Mouse (Mus musculus) CH12.LX (cell line): ENCODE results near the gene Phldb1. TPM values are rescaled to one million over a fixed set of nuclear protein-coding genes. Genes with fewer than 3 reads are reported as not detected.

Experiments used
- DNase-seq: peaks from one replicate; pipeline ENCODE4 v3.0.0-alpha.2; 2013; ENCODE audit errors: extremely low read depth
- H3K27ac ChIP-seq: 2 replicates; pipeline ENCODE4 v1.5.1; 2012; ENCODE audit warnings: low read depth, mild to moderate bottlenecking, control low read depth, moderate library complexity; ENCODE audit not compliant: insufficient read depth
- H3K27me3 ChIP-seq: replicated peaks from 2 replicates; pipeline ENCODE3; 2012; ENCODE audit warnings: inconsistent platforms
- H3K36me3 ChIP-seq, 2 experiments: replicated peaks in 1 of 2; 2 replicates each; pipeline versions ENCODE3 to v1.6.1; 2012; ENCODE audit warnings: inconsistent platforms in 1 of 2, low read length in 1 of 2, mild to moderate bottlenecking in 1 of 2, mixed read lengths in 1 of 2, moderate library complexity in 1 of 2; ENCODE audit not compliant: control insufficient read depth in 1 of 2, insufficient read depth in 1 of 2
- H3K4me1 ChIP-seq, 2 experiments: 2 replicates each; pipeline ENCODE4 v1.6.1; 2012; ENCODE audit warnings: inconsistent platforms in 1 of 2, moderate library complexity in 1 of 2; ENCODE audit not compliant: insufficient read depth in 2 of 2, control insufficient read depth in 1 of 2
- H3K4me2 ChIP-seq: 2 replicates; pipeline ENCODE4 v1.6.1; 2012; ENCODE audit warnings: low read depth, mild to moderate bottlenecking, control low read depth; ENCODE audit not compliant: poor library complexity, insufficient read depth, severe bottlenecking
- H3K4me3 ChIP-seq, 3 experiments: fragments of 150-350 bp in 1 of 3; sonication (generic) in 1 of 3; replicated peaks in 1 of 3; 2 replicates each; pipeline versions ENCODE3 to v1.5.1; 2011 to 2012; ENCODE audit warnings: low read depth in 2 of 3, low read length in 2 of 3, mild to moderate bottlenecking in 2 of 3, moderate library complexity in 2 of 3, control low read depth in 1 of 3, improper control_type of control experiment in 1 of 3, inconsistent platforms in 1 of 3, mixed read lengths in 1 of 3; ENCODE audit not compliant: poor library complexity in 1 of 3
- H3K79me2 ChIP-seq: replicated peaks from 2 replicates; pipeline ENCODE4 v1.6.1; 2012; ENCODE audit warnings: mild to moderate bottlenecking, moderate library complexity; ENCODE audit not compliant: control insufficient read depth, poor library complexity, insufficient read depth, severe bottlenecking; ENCODE audit errors: extremely low read depth
- H3K9ac ChIP-seq: 2 replicates; pipeline ENCODE4 v1.6.1; 2012; ENCODE audit warnings: low read depth, mild to moderate bottlenecking, control low read depth, moderate library complexity; ENCODE audit not compliant: insufficient read depth
- H3K9me3 ChIP-seq: replicated peaks from 2 replicates; pipeline ENCODE3; 2012; ENCODE audit warnings: low read length, inconsistent platforms, mixed read lengths
- BHLHE40 ChIP-seq: IDR thresholded peaks from 2 replicates; pipeline ENCODE4 v1.6.1; 2011; ENCODE audit warnings: mild to moderate bottlenecking, low read depth, low read length, improper control_type of control experiment
- CHD2 ChIP-seq: IDR thresholded peaks from 2 replicates; pipeline ENCODE4 v1.6.1; 2011; ENCODE audit warnings: low read length, improper control_type of control experiment
- CTCF ChIP-seq, 2 experiments: IDR thresholded peaks in 1 of 2; conservative IDR thresholded peaks in 1 of 2; 2 replicates each; pipeline ENCODE4 v1.5.1; 2011 to 2012; ENCODE audit warnings: low read depth in 2 of 2, low read length in 2 of 2, improper control_type of control experiment in 1 of 2, inconsistent platforms in 1 of 2, mild to moderate bottlenecking in 1 of 2, moderate library complexity in 1 of 2
- ELF1 ChIP-seq: IDR thresholded peaks from 2 replicates; pipeline ENCODE4 v1.6.1; 2014; ENCODE audit warnings: low read depth, mild to moderate bottlenecking, inconsistent platforms, low read length, improper control_type of control experiment
- POLR2A ChIP-seq: IDR thresholded peaks from 2 replicates; pipeline ENCODE4 v1.6.1; 2011; ENCODE audit warnings: low read depth, mild to moderate bottlenecking, improper control_type of control experiment, low read length
- RAD21 ChIP-seq: IDR thresholded peaks from 2 replicates; pipeline ENCODE4 v1.6.1; 2011; ENCODE audit warnings: low read depth, mild to moderate bottlenecking, low read length, improper control_type of control experiment, moderate library complexity
- TCF12 ChIP-seq: IDR thresholded peaks from 2 replicates; pipeline ENCODE4 v1.6.1; 2014; ENCODE audit warnings: low read depth, mild to moderate bottlenecking, inconsistent platforms, low read length, improper control_type of control experiment
- UBTF ChIP-seq: IDR thresholded peaks from 2 replicates; pipeline ENCODE4 v1.6.1; 2012; ENCODE audit warnings: low read depth, mild to moderate bottlenecking, inconsistent platforms, low read length, improper control_type of control experiment, moderate library complexity
- USF1 ChIP-seq: IDR thresholded peaks from 2 replicates; pipeline ENCODE4 v1.6.1; 2014; ENCODE audit warnings: low read depth, mild to moderate bottlenecking, inconsistent platforms, low read length, improper control_type of control experiment
- ZC3H11A ChIP-seq: IDR thresholded peaks from 2 replicates; pipeline ENCODE4 v1.6.1; 2012; ENCODE audit warnings: low read depth, mild to moderate bottlenecking, inconsistent platforms, low read length, improper control_type of control experiment
- ZKSCAN1 ChIP-seq: IDR thresholded peaks from 2 replicates; pipeline ENCODE4 v1.6.1; 2012; ENCODE audit warnings: low read depth, inconsistent platforms, low read length, improper control_type of control experiment, borderline replicate concordance
- ZMIZ1 ChIP-seq: IDR thresholded peaks from 2 replicates; pipeline ENCODE4 v1.6.1; 2012; ENCODE audit warnings: low read depth, mild to moderate bottlenecking, inconsistent platforms, low read length, improper control_type of control experiment
- dilution Hi-C: fragments of 300-500 bp; cut with MboI; formaldehyde crosslinking; loops from 2 replicates; pipeline ENCODE4 v1.14.3; 2020; ENCODE audit warnings: low sequenced_read_pairs; ENCODE audit not compliant: extremely low pct_unique_long_range_greater_than_20kb, extremely low pct_ligation_motif_present
- in situ Hi-C: fragments of 300-500 bp; cut with MboI; formaldehyde crosslinking; loops from 3 replicates; pipeline ENCODE4 v1.14.3; 2019; ENCODE audit warnings: low sequenced_read_pairs, low pct_ligation_motif_present, low pct_unique_long_range_greater_than_20kb, mixed read lengths
- polyA plus RNA-seq: library from polyadenylated mRNA; unstranded; fragments of >175 nt; gene quantifications from 2 replicates; pipeline ENCODE4 v1.2.1, GENCODE M21; 2012; ENCODE audit warnings: low read depth; ENCODE audit not compliant: insufficient read length
- total RNA-seq, 2 experiments: library from RNA; depleted of rRNA; stranded (reverse); fragments of 300-350 nt in 1 of 2; fragments of >200 nt in 1 of 2; gene quantifications; 2 replicates each; pipeline ENCODE4 v1.2.3; 2012 to 2014

The Phldb1 gene
- total and polyA plus RNA-seq, 3 experiments: 7.9 to 15.1 (median 14.6) TPM

DNA sequence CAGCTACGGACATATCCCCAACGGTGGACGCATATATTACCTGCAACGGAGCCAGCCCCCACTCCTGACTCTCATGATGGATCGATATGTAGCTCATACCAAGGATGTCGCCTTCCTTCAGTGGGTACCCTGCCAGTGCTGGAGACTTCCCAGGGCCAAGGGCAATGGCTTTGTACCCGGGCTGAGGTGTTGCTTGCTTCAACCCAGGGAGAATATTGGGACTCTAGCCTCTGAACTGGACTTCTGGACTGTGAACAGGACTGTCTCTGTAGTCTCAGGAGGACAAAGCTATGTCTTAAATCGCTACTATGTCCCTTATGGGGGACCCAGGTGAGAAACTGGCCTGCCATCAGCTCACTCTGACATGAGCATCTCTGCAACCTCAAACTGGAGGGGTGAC is 52.0 kb downstream of the Phldb1 start:
- H3K36me3 ChIP-seq: peaks cover 5 to 19% of the 10 kb centered on the region in 2 experiments
- H3K9me3 ChIP-seq: peaks cover 6% of the 10 kb centered on the region
- dilution Hi-C loops (no loop called here), in situ Hi-C loops (no loop called here)
- peaks cover 0 to 10% of the 10 kb centered on the region in 2 experiments; a peak in 3 of 4 replicates for H3K4me1 ChIP-seq
- no peak overlapping the region for H3K27ac ChIP-seq
- no peak overlapping the region for H3K4me2 ChIP-seq
- H3K9ac ChIP-seq: no peak overlapping the region
- no peak for DNase-seq
- peaks cover 9% of the 10 kb centered on the region for H3K27me3 ChIP-seq
- no peak overlapping the region for H3K4me3 ChIP-seq
- no peaks in the 10 kb centered on the region for H3K79me2 ChIP-seq
- TF ChIP-seq CHD2 (no peak), POLR2A (no peak)

DNA sequence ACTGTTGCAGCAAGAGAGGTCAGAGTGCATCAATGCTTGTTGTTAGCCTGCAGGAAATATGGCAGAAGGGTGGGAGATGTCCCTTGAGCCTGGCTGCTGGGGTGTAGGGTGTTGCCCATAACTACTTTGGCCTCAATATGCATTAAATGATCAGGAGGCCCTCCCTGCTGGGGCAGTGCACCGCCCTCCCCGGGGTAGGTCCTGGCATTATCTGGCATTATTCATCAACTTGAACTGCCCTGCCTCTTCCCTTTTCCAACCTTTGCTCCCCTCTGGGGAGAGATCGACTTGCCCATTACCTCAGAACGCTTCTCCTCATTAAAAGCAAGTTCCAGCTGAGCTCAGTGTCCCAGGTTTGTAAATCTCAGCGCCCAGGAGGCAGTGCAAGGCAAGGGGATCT is 55.4 kb downstream of the Phldb1 start:
- DNase-seq: no peak
- Histone ChIP-seq H3K27me3 (peaks cover 30% of the 10 kb centered on the region), H3K4me3 (no peak overlapping the region), H3K4me1 (no peaks in the 10 kb centered on the region; a peak in 1 of 4 replicates), H3K36me3 (no peaks in the 10 kb centered on the region), H3K79me2 (no peaks in the 10 kb centered on the region), H3K9ac (no peak overlapping the region), H3K4me2 (no peak overlapping the region), H3K9me3 (peaks cover 6% of the 10 kb centered on the region), H3K27ac (no peak overlapping the region)
- TF ChIP-seq ELF1 (no peak), ZMIZ1 (no peak), ZKSCAN1 (no peak), POLR2A (no peak), USF1 (no peak), BHLHE40 (no peak), UBTF (no peak), TCF12 (no peak)
- dilution Hi-C loops (no loop called here), in situ Hi-C loops (no loop called here)

DNA sequence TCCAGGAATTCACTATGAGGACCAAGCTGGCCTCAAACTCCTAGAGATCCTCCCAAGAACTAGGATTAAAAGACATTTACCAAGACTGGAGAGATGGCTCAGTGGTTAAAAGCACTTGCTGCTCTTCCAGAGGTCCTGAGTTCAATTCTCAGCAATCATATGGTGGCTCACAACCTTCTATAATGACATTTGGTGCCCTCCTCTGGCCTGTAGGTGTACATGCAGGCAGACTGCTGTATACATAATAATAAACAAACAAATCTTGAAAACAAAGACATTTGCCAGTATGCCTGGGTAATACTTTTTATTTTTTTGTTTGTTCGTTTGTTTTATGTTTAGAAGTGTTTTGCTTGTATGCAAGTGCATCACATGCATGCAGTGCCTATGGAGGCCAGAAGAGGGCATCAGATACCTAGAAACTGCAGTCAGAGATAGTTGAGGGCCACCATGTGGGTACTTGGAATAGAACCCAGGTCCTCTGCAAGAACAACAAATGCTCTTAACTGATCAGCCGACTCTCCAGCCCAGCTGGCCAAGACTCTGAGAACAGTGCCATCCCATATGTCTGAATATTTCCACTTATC is 56.6 kb downstream of the Phldb1 start:
- no peak overlapping the region for H3K4me2 ChIP-seq
- in situ Hi-C loops: no loop called here
- TF ChIP-seq CTCF (conservative IDR thresholded peaks at IDR 0.05 in 1 of 2, IDR thresholded peaks at IDR 0.05 in 1 of 2; ENCODE audit: low read depth in 2 of 2, low read length in 2 of 2): peak; percentile 40 to 56; a peak in 3 of 4 replicates
- TF ChIP-seq RAD21: no peak; the same call in 1 of the 2 replicates
- TF ChIP-seq ZC3H11A: no peak
- H3K4me1 ChIP-seq: no peaks in the 10 kb centered on the region; a peak in 1 of 4 replicates
- no peak for DNase-seq
- dilution Hi-C loops: no loop called here
- H3K9ac ChIP-seq: no peak overlapping the region
- H3K4me3 ChIP-seq: no peak overlapping the region
- H3K36me3 ChIP-seq: no peaks in the 10 kb centered on the region
- H3K9me3 ChIP-seq: peaks cover 6% of the 10 kb centered on the region
- peaks cover 40% of the 10 kb centered on the region for H3K27me3 ChIP-seq
- H3K79me2 ChIP-seq: no peaks in the 10 kb centered on the region
- no peak overlapping the region for H3K27ac ChIP-seq
